Mouse (Mus musculus): ENCODE measurements around the gene Osbpl9.

The Osbpl9 gene

GRCm38 (mm10) chr4:109052282-109052681, 149.8 kb downstream of the Osbpl9 start:
- DNase-seq (ENCODE audit: extremely low read depth, low read depth, low spot score), result no peak

GRCm38 (mm10) chr4:109048258-109048657, 153.8 kb downstream of the Osbpl9 start:
- no peak for DNase-seq (ENCODE audit: extremely low read depth, low read depth, low spot score)

GRCm38 (mm10) chr4:109043756-109044155, 158.3 kb downstream of the Osbpl9 start:
- DNase-seq (ENCODE audit: extremely low read depth, low read depth, low spot score), result no peak

- no peak for DNase-seq (ENCODE audit: extremely low read depth, low read depth, low spot score)
These were observed 158.8 kb downstream of the Osbpl9 start for GRCm38 (mm10) chr4:109043294-109043693.

GRCm38 (mm10) chr4:109042739-109043138, 159.3 kb downstream of the Osbpl9 start:
- DNase-seq (ENCODE audit: extremely low read depth, low read depth, low spot score), result no peak

GRCm38 (mm10) chr4:109036327-109036726, 165.7 kb downstream of the Osbpl9 start:
- DNase-seq (ENCODE audit: extremely low read depth, low read depth, low spot score), result no peak

GRCm38 (mm10) chr4:109030266-109030665, 171.8 kb downstream of the Osbpl9 start:
- DNase-seq (ENCODE audit: extremely low read depth, low read depth, low spot score), result no peak

GRCm38 (mm10) chr4:109029857-109030256, 172.2 kb downstream of the Osbpl9 start:
- no peak for DNase-seq (ENCODE audit: extremely low read depth, low read depth, low spot score)

GRCm38 (mm10) chr4:109026543-109026942, 175.5 kb downstream of the Osbpl9 start:
- no peak for DNase-seq (ENCODE audit: extremely low read depth, low read depth, low spot score)

- DNase-seq (ENCODE audit: extremely low read depth, low read depth, low spot score), result no peak
These were observed 177.0 kb downstream of the Osbpl9 start for GRCm38 (mm10) chr4:109025061-109025460.

GRCm38 (mm10) chr4:109021976-109022375, 180.1 kb downstream of the Osbpl9 start:
- peak; percentile 76 for DNase-seq (ENCODE audit: extremely low read depth, low read depth, low spot score)

GRCm38 (mm10) chr4:109019301-109019700, 182.8 kb downstream of the Osbpl9 start:
- DNase-seq (ENCODE audit: extremely low read depth, low read depth, low spot score), result no peak

- DNase-seq (ENCODE audit: extremely low read depth, low read depth, low spot score), result no peak
These were observed 184.6 kb downstream of the Osbpl9 start for GRCm38 (mm10) chr4:109017441-109017840.

GRCm38 (mm10) chr4:109014091-109014490, 188.0 kb downstream of the Osbpl9 start:
- no peak for DNase-seq (ENCODE audit: extremely low read depth, low read depth, low spot score)

Measured in fat pad, adult 2 months (tissue).